Mouse (Mus musculus): ENCODE data around the gene Ntf3. TPM values are rescaled to one million over a fixed set of nuclear protein-coding genes. Genes with fewer than 3 reads are reported as not detected.

Ntf3 gene
- total and polyA plus RNA-seq, 3 experiments, result not detected

GRCm38 (mm10) chr6:126202959-126203358 lies 36.2 kb upstream of the Ntf3 start:
- no peak for DNase-seq (ENCODE audit: extremely low read depth)
- dilution Hi-C loops (cut with MboI; ENCODE audit: extremely low pct_ligation_motif_present, extremely low pct_unique_long_range_greater_than_20kb, low sequenced_read_pairs), result no loop called here
- in situ Hi-C loops (cut with MboI; ENCODE audit: low pct_ligation_motif_present, low pct_unique_long_range_greater_than_20kb, low sequenced_read_pairs), result no loop called here
- H3K36me3 ChIP-seq (replicated peaks in 1 of 2; ENCODE audit: control insufficient read depth in 1 of 2, insufficient read depth in 1 of 2, low read length in 1 of 2), result no peaks in the 10 kb centered on the region
- no peaks in the 10 kb centered on the region for H3K4me1 ChIP-seq (ENCODE audit: control insufficient read depth in 1 of 2, insufficient read depth in 2 of 2)
- TF ChIP-seq KAT2A (IDR thresholded peaks at IDR 0.05; ENCODE audit: insufficient replicate concordance, low read length), result no peak
- no peak for TF ChIP-seq ZKSCAN1 (IDR thresholded peaks at IDR 0.05; ENCODE audit: borderline replicate concordance, low read depth, low read length)
- no peak for TF ChIP-seq CTCF (conservative IDR thresholded peaks at IDR 0.05 in 1 of 2, IDR thresholded peaks at IDR 0.05 in 1 of 2; ENCODE audit: low read depth in 2 of 2, low read length in 2 of 2)
- no peak for TF ChIP-seq UBTF (IDR thresholded peaks at IDR 0.05; ENCODE audit: low read depth, low read length)
- TF ChIP-seq MAFK (IDR thresholded peaks at IDR 0.05; ENCODE audit: insufficient replicate concordance, low read length), result no peak
- no peak for TF ChIP-seq GABPA (IDR thresholded peaks at IDR 0.05; ENCODE audit: insufficient replicate concordance, low read depth, low read length)
- no peak for TF ChIP-seq MAX (IDR thresholded peaks at IDR 0.05; ENCODE audit: low read length)
- no peak for TF ChIP-seq IRF4 (IDR thresholded peaks at IDR 0.05; ENCODE audit: low read depth, low read length)
- TF ChIP-seq USF2 (conservative IDR thresholded peaks at IDR 0.05; ENCODE audit: low read depth, low read length), result no peak
- TF ChIP-seq RCOR1 (conservative IDR thresholded peaks at IDR 0.05; ENCODE audit: low read depth, low read length), result no peak
- TF ChIP-seq POLR2AphosphoS2 (IDR thresholded peaks at IDR 0.05; ENCODE audit: low read depth, low read length), result no peak
- no peak for TF ChIP-seq SMC3 (IDR thresholded peaks at IDR 0.05; ENCODE audit: low read depth, low read length)
- TF ChIP-seq POLR2A (IDR thresholded peaks at IDR 0.05; ENCODE audit: low read depth, low read length), result no peak
- no peak for TF ChIP-seq NELFE (IDR thresholded peaks at IDR 0.05; ENCODE audit: low read depth, low read length)
- TF ChIP-seq ZC3H11A (IDR thresholded peaks at IDR 0.05; ENCODE audit: low read depth, low read length), result no peak
- TF ChIP-seq HCFC1 (IDR thresholded peaks at IDR 0.05; ENCODE audit: low read depth, low read length), result no peak
- no peak for TF ChIP-seq MAZ (IDR thresholded peaks at IDR 0.05; ENCODE audit: low read depth, low read length)
- no peak for TF ChIP-seq E2F4 (IDR thresholded peaks at IDR 0.05; ENCODE audit: insufficient replicate concordance, low read depth, low read length)
- H3K4me2 ChIP-seq (ENCODE audit: insufficient read depth, low read depth, poor library complexity, severe bottlenecking), result no peak overlapping the region
- no peak overlapping the region for H3K27ac ChIP-seq (ENCODE audit: insufficient read depth, low read depth)
- H3K79me2 ChIP-seq (replicated peaks; ENCODE audit: control insufficient read depth, extremely low read depth, insufficient read depth, poor library complexity, severe bottlenecking), result no peaks in the 10 kb centered on the region
- H3K4me3 ChIP-seq (replicated peaks in 1 of 3; ENCODE audit: low read depth in 2 of 3, low read length in 2 of 3, poor library complexity in 1 of 3), result no peak overlapping the region
- H3K9ac ChIP-seq (ENCODE audit: insufficient read depth, low read depth), result no peak overlapping the region
- H3K9me3 ChIP-seq (replicated peaks; ENCODE audit: low read length), result no peaks in the 10 kb centered on the region
- peaks cover 85% of the 10 kb centered on the region for H3K27me3 ChIP-seq (replicated peaks)

- Histone ChIP-seq H3K27ac (ENCODE audit: insufficient read depth, low read depth) (no peak overlapping the region), H3K9me3 (replicated peaks; ENCODE audit: low read length) (no peaks in the 10 kb centered on the region), H3K4me3 (replicated peaks in 1 of 3; ENCODE audit: low read depth in 2 of 3, low read length in 2 of 3, poor library complexity in 1 of 3) (no peak overlapping the region), H3K4me1 (ENCODE audit: control insufficient read depth in 1 of 2, insufficient read depth in 2 of 2) (no peaks in the 10 kb centered on the region), H3K9ac (ENCODE audit: insufficient read depth, low read depth) (no peak overlapping the region), H3K79me2 (replicated peaks; ENCODE audit: control insufficient read depth, extremely low read depth, insufficient read depth, poor library complexity, severe bottlenecking) (no peaks in the 10 kb centered on the region), H3K36me3 (replicated peaks in 1 of 2; ENCODE audit: control insufficient read depth in 1 of 2, insufficient read depth in 1 of 2, low read length in 1 of 2) (no peaks in the 10 kb centered on the region), H3K27me3 (replicated peaks) (peaks cover 88% of the 10 kb centered on the region), H3K4me2 (ENCODE audit: insufficient read depth, low read depth, poor library complexity, severe bottlenecking) (no peak overlapping the region)
- in situ Hi-C loops (cut with MboI; ENCODE audit: low pct_ligation_motif_present, low pct_unique_long_range_greater_than_20kb, low sequenced_read_pairs) (no loop called here), dilution Hi-C loops (cut with MboI; ENCODE audit: extremely low pct_ligation_motif_present, extremely low pct_unique_long_range_greater_than_20kb, low sequenced_read_pairs) (no loop called here)
- TF ChIP-seq JUND (conservative IDR thresholded peaks at IDR 0.05; ENCODE audit: low read depth, low read length) (no peak), BHLHE40 (IDR thresholded peaks at IDR 0.05; ENCODE audit: low read depth, low read length) (no peak), IRF4 (IDR thresholded peaks at IDR 0.05; ENCODE audit: low read depth, low read length) (no peak), KAT2A (IDR thresholded peaks at IDR 0.05; ENCODE audit: insufficient replicate concordance, low read length) (no peak), ELF1 (IDR thresholded peaks at IDR 0.05; ENCODE audit: low read depth, low read length) (no peak), ZNF384 (IDR thresholded peaks at IDR 0.05; ENCODE audit: low read depth, low read length) (no peak), PAX5 (IDR thresholded peaks at IDR 0.05; ENCODE audit: low read length) (no peak), ZC3H11A (IDR thresholded peaks at IDR 0.05; ENCODE audit: low read depth, low read length) (no peak), USF1 (IDR thresholded peaks at IDR 0.05; ENCODE audit: low read depth, low read length) (no peak), NRF1 (IDR thresholded peaks at IDR 0.05; ENCODE audit: low read depth, low read length) (no peak), MEF2A (IDR thresholded peaks at IDR 0.05; ENCODE audit: borderline replicate concordance, low read depth, low read length) (no peak), MAX (IDR thresholded peaks at IDR 0.05; ENCODE audit: low read length) (no peak), E2F4 (IDR thresholded peaks at IDR 0.05; ENCODE audit: insufficient replicate concordance, low read depth, low read length) (no peak), ZMIZ1 (IDR thresholded peaks at IDR 0.05; ENCODE audit: low read depth, low read length) (no peak), EP300 (IDR thresholded peaks at IDR 0.05; ENCODE audit: low read length) (no peak), MAZ (IDR thresholded peaks at IDR 0.05; ENCODE audit: low read depth, low read length) (no peak), ETS1 (conservative IDR thresholded peaks at IDR 0.05; ENCODE audit: low read depth, low read length) (no peak), SIN3A (IDR thresholded peaks at IDR 0.05; ENCODE audit: low read length) (no peak), NELFE (IDR thresholded peaks at IDR 0.05; ENCODE audit: low read depth, low read length) (no peak), HCFC1 (IDR thresholded peaks at IDR 0.05; ENCODE audit: low read depth, low read length) (no peak)
- no peak for DNase-seq (ENCODE audit: extremely low read depth)
Measured at GRCm38 (mm10) chr6:126201721-126202120, 35.0 kb upstream of the Ntf3 start.
